Mouse (Mus musculus): ENCODE data around the gene Ticam1.

- TF ChIP-seq CTCF (conservative IDR thresholded peaks at IDR 0.05; ENCODE audit: low read length), result no peak
- no peak for TF ChIP-seq POU5F1 (IDR thresholded peaks at IDR 0.05; ENCODE audit: borderline replicate concordance, low read length)
Observed at GRCm38 (mm10) chr17:56304718-56305117, 28.1 kb upstream of the Ticam1 start.
